Mouse (Mus musculus) liver, adult 2 months (tissue): ENCODE data around the gene Napsa.

Experiments
- CTCF ChIP-seq: fragments of 200-500 bp; IDR thresholded peaks from 2 replicates; pipeline ENCODE4 v1.5.1; 2011; ENCODE audit warnings: low read depth, low read length, control low read depth
- POLR2A ChIP-seq: fragments of 200-500 bp; IDR thresholded peaks from 2 replicates; pipeline ENCODE4 v1.6.1; 2011; ENCODE audit warnings: low read length, control low read depth; ENCODE audit not compliant: insufficient read depth; ENCODE audit errors: extremely low read depth

- TF ChIP-seq CTCF (no peak), POLR2A (no peak)
Measured at GRCm38 (mm10) chr7:44623714-44624542, 51.7 kb downstream of the Napsa start.
